Mouse (Mus musculus) lung, embryonic 16.5 days (tissue): ENCODE data around the gene Naxd. TPM values are rescaled to one million over a fixed set of nuclear protein-coding genes. Genes with fewer than 3 reads are reported as not detected.

Experiments
- ATAC-seq: fragments of 200-750 bp; cut with Nextera tagmentation; 2 replicates; pipeline ENCODE4 v1.8.0; 2017; ENCODE audit warnings: low read depth, mild to moderate bottlenecking, moderate library complexity
- H3K27ac ChIP-seq: fragments of 300-500 bp; sonication (generic); 2 replicates; pipeline ENCODE4 v1.5.1; 2014; ENCODE audit warnings: mild to moderate bottlenecking, control low read depth, low read length
- H3K27me3 ChIP-seq: fragments of 300-500 bp; sonication (generic); 2 replicates; pipeline ENCODE4 v1.6.1; 2014; ENCODE audit warnings: low read depth, low read length, mixed read lengths; ENCODE audit not compliant: control insufficient read depth, insufficient read depth
- H3K36me3 ChIP-seq: fragments of 300-500 bp; sonication (generic); 2 replicates; pipeline ENCODE4 v1.6.1; 2014; ENCODE audit warnings: low read length; ENCODE audit not compliant: control insufficient read depth, insufficient read depth
- H3K4me1 ChIP-seq: fragments of 300-500 bp; sonication (generic); replicated peaks from 2 replicates; pipeline ENCODE4 v1.6.1; 2014; ENCODE audit warnings: low read length, mixed read lengths; ENCODE audit not compliant: control insufficient read depth, insufficient read depth
- H3K4me2 ChIP-seq: fragments of 300-500 bp; sonication (generic); 2 replicates; pipeline ENCODE4 v1.6.1; 2014; ENCODE audit warnings: low read depth, low read length, control low read depth
- H3K4me3 ChIP-seq: fragments of 300-500 bp; sonication (generic); 2 replicates; pipeline ENCODE4 v1.5.1; 2014; ENCODE audit warnings: mild to moderate bottlenecking, low read length, control low read depth
- H3K9ac ChIP-seq: fragments of 300-500 bp; sonication (generic); 2 replicates; pipeline ENCODE4 v1.6.1; 2014; ENCODE audit warnings: low read length, control low read depth
- H3K9me3 ChIP-seq: fragments of 300-500 bp; sonication (generic); 2 replicates; pipeline ENCODE4 v1.6.1; 2016; ENCODE audit warnings: low read length; ENCODE audit not compliant: control insufficient read depth
- WGBS: fragments of 180-500 bp; shearing (Covaris S2); extraction: QIAGEN DNeasy Blood & Tissue Kit; methylation state at CpG from one replicate; pipeline ENCODE4 v1.1.7; 2014; 5-methylcytosine and 5-hydroxymethylcytosine counted together
- polyA plus RNA-seq: library from polyadenylated mRNA; unstranded; fragments of >200 nt; fragmentation: Nextera tagmentation; extraction: Ambion mirVana; gene quantifications from 2 replicates; pipeline ENCODE4 v1.2.1, GENCODE M21; 2015

Naxd gene
- polyA plus RNA-seq: 164 and 169 TPM in 2 replicates

DNA sequence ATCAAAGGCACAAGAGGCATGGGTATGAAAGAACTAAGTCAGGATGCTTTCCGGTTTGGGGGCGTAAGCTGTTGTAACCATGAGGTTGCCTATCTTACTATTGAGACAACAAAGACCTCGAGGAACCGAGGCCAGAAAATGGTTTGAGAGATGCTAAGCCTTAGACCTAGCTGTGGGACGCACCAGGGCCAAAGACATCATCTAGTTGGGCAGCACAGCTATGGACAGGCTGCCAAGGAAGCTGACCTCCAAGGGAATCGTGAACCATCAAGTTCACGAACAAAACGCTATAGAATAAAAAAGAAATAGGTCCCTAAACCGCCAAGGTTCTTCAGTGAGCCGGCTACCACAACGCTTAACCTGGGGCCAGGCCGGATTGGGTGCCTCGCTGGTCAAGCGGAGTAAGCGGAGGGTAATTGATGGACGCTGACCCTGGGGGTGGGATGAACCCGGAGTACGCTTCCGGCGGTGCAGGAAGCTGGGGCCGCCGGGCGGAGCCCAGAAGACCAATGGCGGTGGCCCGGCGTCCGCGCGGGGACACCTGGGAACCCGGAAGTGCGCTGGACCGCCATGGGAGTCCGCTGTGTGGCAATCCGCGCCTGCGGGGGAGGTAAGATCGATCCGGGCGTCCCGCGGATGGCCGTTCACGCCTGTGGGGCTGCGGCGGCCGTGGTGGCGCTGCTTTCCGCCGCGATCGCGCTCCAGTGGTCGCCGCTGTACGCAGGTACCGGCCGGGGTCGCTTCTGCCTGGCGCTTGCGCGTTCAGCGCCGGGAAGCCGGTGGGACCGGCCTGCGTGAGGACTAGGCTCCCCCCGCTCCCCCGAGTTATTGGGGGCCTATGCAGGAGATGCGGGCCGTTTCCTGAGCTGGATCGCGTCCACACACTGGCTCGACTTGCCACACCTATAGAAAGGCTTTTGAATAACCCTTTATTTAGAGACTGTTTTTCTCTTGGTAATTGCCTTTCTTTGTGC lies at the start of gene Naxd:
Gene Naxd (plus strand): TSS at position 490 of the 974 bp plus-strand sequence.
- ATAC-seq: peak; percentile 98
- Histone ChIP-seq H3K4me3 (peak within 1 kb of the TSS; percentile 97), H3K36me3 (no peaks in the 10 kb centered on the region), H3K9me3 (no peaks in the 10 kb centered on the region), H3K4me2 (peak within 1 kb of the TSS; percentile 84), H3K27ac (peak within 1 kb of the TSS; percentile 86), H3K27me3 (no peaks in the 10 kb centered on the region), H3K9ac (peak within 1 kb of the TSS; percentile 93), H3K4me1 (peaks cover 15% of the 10 kb centered on the region)
- 3% methylated on average over 73 of the region's 73 CpGs for WGBS

DNA sequence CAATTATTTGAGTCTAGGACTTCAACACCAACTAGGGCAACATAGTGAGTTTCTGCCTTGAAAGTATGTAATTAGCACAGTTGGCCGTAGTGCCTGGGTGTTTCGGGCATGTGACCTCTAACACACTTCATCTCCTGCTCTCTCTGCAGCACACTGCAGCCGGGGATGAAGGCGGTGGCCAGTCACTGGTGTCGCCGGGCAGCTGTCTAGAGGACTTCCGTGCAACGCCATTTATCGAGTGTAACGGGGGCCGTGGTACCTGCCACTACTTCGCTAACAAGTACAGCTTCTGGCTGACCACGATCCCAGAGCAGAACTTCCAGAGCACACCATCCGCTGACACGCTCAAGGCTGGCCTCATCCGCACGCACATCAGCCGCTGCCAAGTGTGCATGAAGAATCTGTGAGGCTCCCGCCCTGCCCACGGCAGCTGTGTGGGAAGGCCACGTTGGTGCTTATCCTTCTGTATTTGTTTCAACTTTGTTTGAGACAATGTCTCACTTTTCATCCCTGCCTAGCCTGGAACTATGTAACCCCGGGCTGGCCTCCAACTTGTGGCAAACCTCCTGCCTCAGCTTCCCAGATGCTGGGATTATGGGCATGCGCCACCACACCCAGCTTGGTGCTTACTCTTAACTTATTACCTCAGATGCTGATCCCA lies 49.3 kb upstream of the Naxd start:
- no peak overlapping the region for H3K27ac ChIP-seq
- 86% methylated on average over 23 of the region's 23 CpGs for WGBS
- H3K9me3 ChIP-seq: no peaks in the 10 kb centered on the region
- no peak overlapping the region for H3K4me3 ChIP-seq
- peaks cover 14% of the 10 kb centered on the region for H3K4me1 ChIP-seq
- H3K27me3 ChIP-seq: no peaks in the 10 kb centered on the region
- ATAC-seq: no peak
- H3K36me3 ChIP-seq: peaks cover 46% of the 10 kb centered on the region
- no peak overlapping the region for H3K9ac ChIP-seq
- no peak overlapping the region for H3K4me2 ChIP-seq

- Histone ChIP-seq H3K4me1 (peaks cover 14% of the 10 kb centered on the region), H3K36me3 (peaks cover 28% of the 10 kb centered on the region), H3K27ac (peak overlapping the region; percentile 27; the same call in 1 of the 2 replicates), H3K9ac (peak overlapping the region; percentile 18; the same call in 1 of the 2 replicates), H3K4me3 (no peak overlapping the region), H3K4me2 (no peak overlapping the region), H3K9me3 (no peaks in the 10 kb centered on the region), H3K27me3 (no peaks in the 10 kb centered on the region)
- peak; percentile 83 for ATAC-seq
- 18% methylated on average over 8 of the region's 8 CpGs for WGBS
Measured at GRCm38 (mm10) chr8:11450184-11451113, 46.9 kb upstream of the Naxd start.

- ATAC-seq: no peak
- Histone ChIP-seq H3K36me3 (peaks cover 15% of the 10 kb centered on the region; the same call in 1 of the 2 replicates), H3K9ac (no peak overlapping the region), H3K4me2 (no peak overlapping the region), H3K4me1 (peaks cover 14% of the 10 kb centered on the region), H3K4me3 (no peak overlapping the region), H3K27ac (no peak overlapping the region), H3K27me3 (no peaks in the 10 kb centered on the region), H3K9me3 (no peaks in the 10 kb centered on the region)
- 85% methylated on average over 1 of the region's 1 CpGs for WGBS
Measured at GRCm38 (mm10) chr8:11452152-11452551, 45.2 kb upstream of the Naxd start.

DNA sequence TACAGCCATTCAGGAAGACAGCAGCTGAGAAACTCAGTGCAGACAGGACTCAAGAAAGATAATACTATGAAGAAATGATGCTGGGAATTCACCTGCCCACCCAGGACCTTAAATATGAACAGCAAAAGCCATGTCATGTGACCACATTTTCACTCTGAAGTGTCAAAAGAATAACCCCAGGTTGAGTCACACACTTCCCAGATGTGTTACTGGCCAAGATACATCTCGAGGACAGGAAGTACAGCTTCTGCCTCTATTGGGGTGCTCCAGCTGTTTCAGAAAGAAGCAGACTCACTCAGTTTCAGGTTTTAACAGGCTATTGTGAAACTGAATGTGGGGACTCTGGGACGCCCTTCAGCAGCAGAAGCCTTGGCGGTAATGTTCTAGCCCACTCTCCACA lies 44.7 kb upstream of the Naxd start:
- H3K4me1 ChIP-seq: peaks cover 18% of the 10 kb centered on the region
- no peak overlapping the region for H3K4me2 ChIP-seq
- no peak overlapping the region for H3K9ac ChIP-seq
- H3K9me3 ChIP-seq: no peaks in the 10 kb centered on the region
- H3K27ac ChIP-seq: no peak overlapping the region
- H3K4me3 ChIP-seq: no peak overlapping the region
- 44% methylated on average over 3 of the region's 3 CpGs for WGBS
- peaks cover 12% of the 10 kb centered on the region; the same call in 1 of the 2 replicates for H3K36me3 ChIP-seq
- no peak for ATAC-seq
- no peaks in the 10 kb centered on the region for H3K27me3 ChIP-seq

DNA sequence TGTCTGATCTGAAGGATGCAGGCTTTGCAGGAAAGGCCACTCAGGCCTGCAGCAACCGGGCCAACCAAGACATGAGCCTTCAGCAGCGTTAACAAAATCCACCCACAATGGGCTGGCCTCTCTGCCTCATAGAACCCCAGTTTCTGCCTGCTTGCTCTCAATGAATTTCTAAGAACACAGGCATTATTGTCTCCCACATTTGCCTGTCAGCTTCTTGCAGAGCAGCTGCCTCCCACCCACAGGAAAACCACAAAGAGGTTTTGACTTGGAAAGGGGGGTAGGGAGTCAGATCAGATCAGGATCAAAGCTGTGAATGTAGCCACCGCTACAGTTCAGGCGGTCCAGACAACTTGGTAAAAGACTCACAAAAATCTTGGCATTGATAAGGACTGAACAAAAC lies 44.3 kb upstream of the Naxd start:
- H3K4me3 ChIP-seq: no peak overlapping the region
- no peak overlapping the region for H3K4me2 ChIP-seq
- H3K27ac ChIP-seq: no peak overlapping the region
- ATAC-seq: no peak
- WGBS: 40% methylated on average over 4 of the region's 4 CpGs
- H3K9ac ChIP-seq: no peak overlapping the region
- no peaks in the 10 kb centered on the region for H3K27me3 ChIP-seq
- H3K9me3 ChIP-seq: no peaks in the 10 kb centered on the region
- H3K36me3 ChIP-seq: peaks cover 11% of the 10 kb centered on the region; the same call in 1 of the 2 replicates
- peaks cover 22% of the 10 kb centered on the region for H3K4me1 ChIP-seq

DNA sequence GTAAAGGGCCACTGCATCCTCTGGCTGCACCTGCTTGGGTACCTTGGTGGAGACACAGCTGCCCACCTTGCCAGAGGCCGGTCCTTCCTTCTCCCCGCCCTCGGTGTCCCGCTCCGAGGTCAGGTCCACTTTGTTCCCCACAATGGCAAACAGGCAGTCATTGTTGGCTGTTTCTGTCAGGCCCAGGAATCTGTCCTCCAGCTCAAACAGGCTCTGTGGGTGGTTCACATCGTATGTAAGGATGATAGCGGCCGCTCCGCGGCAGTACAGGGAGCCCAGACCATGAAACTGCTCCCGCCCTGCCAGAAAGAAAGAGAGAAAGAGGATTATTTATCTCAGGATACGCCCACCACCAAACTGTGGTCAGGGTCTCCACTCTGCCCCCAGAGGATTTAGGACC lies 43.1 kb upstream of the Naxd start:
- no peak overlapping the region for H3K4me3 ChIP-seq
- no peak overlapping the region for H3K9ac ChIP-seq
- H3K36me3 ChIP-seq: no peaks in the 10 kb centered on the region
- H3K27me3 ChIP-seq: no peaks in the 10 kb centered on the region
- WGBS: 55% methylated on average over 12 of the region's 12 CpGs
- no peaks in the 10 kb centered on the region for H3K9me3 ChIP-seq
- ATAC-seq: no peak
- no peak overlapping the region for H3K27ac ChIP-seq
- peaks cover 34% of the 10 kb centered on the region for H3K4me1 ChIP-seq
- no peak overlapping the region for H3K4me2 ChIP-seq

DNA sequence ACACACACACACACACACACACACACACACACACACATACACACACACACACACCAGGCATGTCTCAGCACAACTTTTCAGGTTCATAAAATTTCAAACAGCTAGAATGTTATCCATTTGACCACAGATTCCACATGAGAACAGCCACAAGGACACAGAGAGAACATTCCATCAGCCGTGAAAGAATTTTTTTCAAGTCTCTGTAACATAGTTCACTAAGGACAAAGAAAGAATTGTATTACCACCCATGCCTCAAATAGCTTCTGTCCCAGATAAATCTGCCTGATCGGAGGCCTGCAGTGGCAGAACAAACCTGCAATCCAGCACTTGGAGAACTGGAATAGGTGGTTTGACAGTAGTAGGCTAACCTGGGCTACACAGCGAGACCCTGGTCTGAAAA lies 40.0 kb upstream of the Naxd start:
- ATAC-seq: no peak
- no peaks in the 10 kb centered on the region for H3K36me3 ChIP-seq
- no peaks in the 10 kb centered on the region for H3K27me3 ChIP-seq
- no peak overlapping the region for H3K4me3 ChIP-seq
- H3K4me1 ChIP-seq: peaks cover 30% of the 10 kb centered on the region
- H3K27ac ChIP-seq: peak overlapping the region; percentile 50
- H3K9me3 ChIP-seq: no peaks in the 10 kb centered on the region
- 50% methylated on average over 3 of the region's 3 CpGs for WGBS
- H3K4me2 ChIP-seq: no peak overlapping the region
- H3K9ac ChIP-seq: no peak overlapping the region
